Mouse (Mus musculus): ENCODE measurements around the gene Elp6. TPM values are rescaled to one million over a fixed set of nuclear protein-coding genes. Genes with fewer than 3 reads are reported as not detected.
"Not testable (repeated sequence)": the region's sequence is repeated elsewhere in the genome, so short reads cannot be mapped to it uniquely, and the experiment has no call there.

Elp6 gene
- polyA plus RNA-seq, 1 experiment from 2014 or later, result 31.5 TPM

DNA sequence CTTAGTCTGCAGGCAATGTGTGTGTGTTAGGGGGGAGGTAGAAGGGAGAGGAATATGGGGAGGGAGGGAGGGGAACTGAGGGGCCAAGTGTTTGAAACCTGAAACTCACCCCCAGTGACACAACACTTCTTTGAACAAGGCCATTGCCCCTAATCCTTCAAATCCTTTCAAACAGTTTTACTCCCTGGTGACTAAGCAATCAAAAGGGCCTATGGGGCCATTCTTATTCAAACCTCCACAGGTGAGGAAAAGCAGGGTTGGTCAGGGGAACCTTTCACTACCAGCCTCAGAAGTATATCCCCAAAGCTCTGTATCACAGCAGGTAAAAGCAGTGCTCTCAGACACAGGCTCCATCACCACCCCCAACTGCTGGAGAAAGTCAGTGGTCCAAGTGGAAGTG lies 18.0 kb downstream of the Elp6 start:
- H3K36me3 ChIP-seq, result peaks cover 41% of the 10 kb centered on the region
- H3K4me1 ChIP-seq, result no peaks in the 10 kb centered on the region
- no peak overlapping the region for H3K27ac ChIP-seq
- H3K27me3 ChIP-seq, result no peaks in the 10 kb centered on the region
- no peak overlapping the region for H3K4me2 ChIP-seq (replicated peaks)
- no peaks in the 10 kb centered on the region for H3K9me3 ChIP-seq (replicated peaks)
- H3K4me3 ChIP-seq, result no peak overlapping the region
- no peak for ATAC-seq (ENCODE audit: low FRiP score)
- H3K9ac ChIP-seq, result no peak overlapping the region

DNA sequence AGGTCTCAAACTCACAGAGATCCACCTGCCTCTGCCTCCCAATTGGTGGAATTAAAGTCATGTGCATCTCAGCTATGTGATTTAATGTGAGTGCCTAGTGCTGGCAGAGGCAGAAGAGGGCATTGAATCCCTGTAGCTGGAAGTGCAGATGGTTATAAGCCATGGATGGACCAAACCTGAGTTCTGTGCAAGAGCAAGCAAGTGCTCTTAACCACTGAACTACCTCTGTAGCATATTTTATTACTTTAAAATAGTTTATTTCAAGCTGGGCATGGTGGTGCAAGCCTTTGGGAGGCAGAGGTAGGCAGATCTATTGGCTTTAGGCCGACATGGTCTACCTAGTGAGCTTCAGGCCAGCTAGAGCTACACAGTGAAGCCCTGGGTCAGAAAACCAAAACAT lies 19.2 kb downstream of the Elp6 start:
- H3K9ac ChIP-seq, result no peak overlapping the region
- no peaks in the 10 kb centered on the region for H3K9me3 ChIP-seq (replicated peaks)
- no peak for ATAC-seq (ENCODE audit: low FRiP score)
- no peak overlapping the region for H3K4me2 ChIP-seq (replicated peaks)
- H3K36me3 ChIP-seq, result peaks cover 29% of the 10 kb centered on the region
- H3K4me1 ChIP-seq, result no peaks in the 10 kb centered on the region
- no peak overlapping the region for H3K4me3 ChIP-seq
- WGBS, result 80% methylated on average over 1 of the region's 1 CpGs
- no peaks in the 10 kb centered on the region for H3K27me3 ChIP-seq
- H3K27ac ChIP-seq, result no peak overlapping the region

DNA sequence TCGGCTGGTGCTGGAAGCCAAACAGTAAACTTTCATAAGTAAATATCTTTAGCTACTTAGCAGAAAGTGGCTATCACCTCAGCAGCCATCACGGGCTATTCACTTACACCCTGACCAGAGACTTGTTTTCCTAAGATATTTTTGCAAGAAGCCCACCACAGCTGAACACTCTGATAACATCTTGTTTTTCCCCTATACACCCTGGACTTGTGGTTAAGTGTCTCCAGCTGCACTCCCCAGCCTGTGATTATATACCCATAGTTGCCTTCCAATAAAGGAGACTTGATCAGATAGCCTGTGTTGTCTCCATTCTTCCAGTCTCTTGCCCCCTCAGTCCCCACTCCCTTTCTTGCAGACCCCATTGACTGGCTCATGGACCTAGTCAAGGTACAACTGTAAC lies 23.2 kb downstream of the Elp6 start:
- H3K36me3 ChIP-seq, result no peaks in the 10 kb centered on the region
- 90% methylated on average over 2 of the region's 2 CpGs for WGBS
- no peaks in the 10 kb centered on the region for H3K27me3 ChIP-seq
- no peak overlapping the region for H3K27ac ChIP-seq
- no peak overlapping the region for H3K4me3 ChIP-seq
- H3K9me3 ChIP-seq (replicated peaks), result no peaks in the 10 kb centered on the region
- no peak for ATAC-seq (ENCODE audit: low FRiP score)
- no peak overlapping the region for H3K9ac ChIP-seq
- no peaks in the 10 kb centered on the region for H3K4me1 ChIP-seq
- H3K4me2 ChIP-seq (replicated peaks), result no peak overlapping the region

DNA sequence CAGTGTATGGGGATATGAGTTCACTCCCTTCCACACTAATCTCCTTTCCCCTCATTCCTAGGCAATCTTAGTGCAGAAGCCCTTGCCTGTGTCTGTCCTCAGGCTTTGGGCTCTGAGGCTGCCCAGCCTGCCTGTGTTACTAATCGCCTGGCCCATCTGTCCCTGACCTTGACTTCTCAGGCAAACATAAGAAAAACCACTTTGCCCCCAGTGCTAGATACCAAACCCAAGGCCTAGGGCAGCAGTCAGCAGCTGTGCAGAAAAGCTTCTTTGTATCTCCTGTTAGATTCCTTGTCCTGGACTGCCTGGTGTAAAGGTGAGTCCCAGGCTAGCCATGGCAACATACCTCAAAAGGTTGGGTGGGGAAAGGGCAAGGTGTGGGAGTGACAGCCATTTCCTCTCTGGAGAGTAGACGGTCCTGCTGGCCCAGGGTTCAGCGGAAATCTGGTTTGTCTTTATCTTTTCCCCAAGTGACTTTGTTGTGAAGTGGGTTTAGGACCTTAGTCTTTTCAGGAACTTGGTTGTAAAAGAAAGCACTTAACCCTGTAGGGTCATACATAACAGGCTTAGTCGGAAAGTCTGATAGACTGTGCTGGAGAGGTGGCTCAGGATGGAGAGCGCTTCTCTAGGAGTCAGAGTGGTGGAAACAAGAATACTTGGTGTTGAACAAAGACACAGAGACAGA lies 24.1 kb downstream of the Elp6 start:
- WGBS, result 82% methylated on average over 5 of the region's 5 CpGs
- Histone ChIP-seq H3K27me3 (no peaks in the 10 kb centered on the region), H3K4me1 (peaks cover 5% of the 10 kb centered on the region), H3K27ac (no peak overlapping the region), H3K4me2 (replicated peaks) (no peak overlapping the region), H3K9ac (no peak overlapping the region), H3K9me3 (replicated peaks) (no peaks in the 10 kb centered on the region), H3K4me3 (no peak overlapping the region), H3K36me3 (no peaks in the 10 kb centered on the region)
- ATAC-seq (ENCODE audit: low FRiP score), result no peak

DNA sequence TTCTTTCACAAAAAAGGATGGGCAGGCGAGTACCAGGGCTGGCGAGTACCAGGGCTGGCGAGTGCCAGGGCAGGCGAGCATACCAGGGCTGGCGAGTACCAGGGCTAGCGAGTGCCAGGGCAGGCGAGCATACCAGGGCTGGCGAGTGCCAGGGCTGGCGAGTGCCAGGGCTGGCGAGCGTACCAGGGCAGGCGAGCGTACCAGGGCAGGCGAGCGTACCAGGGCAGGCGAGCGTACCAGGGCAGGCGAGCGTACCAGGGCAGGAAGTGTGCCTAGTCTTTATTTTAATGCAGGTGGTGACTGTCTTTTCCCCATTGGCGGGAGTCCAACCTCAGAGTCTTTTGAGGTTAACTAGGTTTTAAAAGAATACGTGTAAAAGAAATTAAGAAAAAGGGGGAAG lies 24.7 kb downstream of the Elp6 start:
- H3K4me3 ChIP-seq, result no peak overlapping the region
- H3K4me2 ChIP-seq (replicated peaks), result no peak overlapping the region
- H3K27me3 ChIP-seq, result no peaks in the 10 kb centered on the region
- peaks cover 10% of the 10 kb centered on the region for H3K4me1 ChIP-seq
- H3K9ac ChIP-seq, result no peak overlapping the region
- WGBS, result 86% methylated on average over 21 of the region's 21 CpGs
- no peaks in the 10 kb centered on the region for H3K36me3 ChIP-seq
- no peak for ATAC-seq (ENCODE audit: low FRiP score)
- no peaks in the 10 kb centered on the region for H3K9me3 ChIP-seq (replicated peaks)
- no peak overlapping the region for H3K27ac ChIP-seq

DNA sequence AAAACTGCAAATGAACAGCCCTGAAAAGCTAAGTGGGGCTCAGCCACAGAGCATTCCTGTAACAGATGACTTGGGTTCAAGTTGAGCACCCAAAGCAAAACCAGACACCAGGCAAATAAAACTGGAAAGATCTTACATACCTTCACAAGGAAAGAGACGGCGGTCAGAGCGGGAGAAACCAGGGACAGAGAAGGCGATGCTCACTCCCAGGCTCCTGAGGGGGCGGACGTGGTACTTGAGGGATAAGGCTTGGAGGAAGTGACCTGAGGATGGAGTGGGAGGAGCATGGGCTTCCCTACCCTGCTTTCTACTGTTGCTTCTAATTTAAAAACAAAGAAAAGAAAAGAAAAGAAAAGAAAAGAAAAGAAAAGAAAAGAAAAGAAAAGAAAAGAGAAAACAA lies 25.4 kb downstream of the Elp6 start:
- Histone ChIP-seq H3K27ac (no peak overlapping the region), H3K9ac (no peak overlapping the region), H3K9me3 (replicated peaks) (no peaks in the 10 kb centered on the region), H3K4me2 (replicated peaks) (no peak overlapping the region), H3K36me3 (no peaks in the 10 kb centered on the region), H3K4me1 (peaks cover 11% of the 10 kb centered on the region), H3K4me3 (no peak overlapping the region), H3K27me3 (no peaks in the 10 kb centered on the region)
- WGBS, result 55% methylated on average over 6 of the region's 6 CpGs
- no peak for ATAC-seq (ENCODE audit: low FRiP score)

DNA sequence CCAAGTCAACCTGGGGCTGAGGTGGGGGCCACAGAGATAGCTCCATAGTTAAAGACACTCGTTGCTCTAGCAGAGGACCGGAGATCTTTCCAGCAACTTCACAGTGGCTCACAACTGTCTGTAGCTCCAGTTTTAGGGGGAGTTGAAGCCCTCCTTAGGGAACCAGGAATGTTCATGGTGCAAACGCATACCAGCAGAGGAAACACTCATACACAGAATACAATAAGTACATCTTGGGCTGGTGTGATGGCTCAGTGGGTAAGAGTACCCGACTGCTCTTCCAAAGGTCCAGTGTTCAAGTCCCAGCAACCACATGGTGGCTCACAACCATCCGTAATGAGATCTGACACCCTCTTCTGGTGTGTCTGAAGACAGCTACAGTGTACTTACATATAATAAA lies 25.9 kb downstream of the Elp6 start:
- H3K4me1 ChIP-seq, result peaks cover 11% of the 10 kb centered on the region
- WGBS, result 87% methylated on average over 5 of the region's 5 CpGs
- not testable (repeated sequence) for H3K9ac ChIP-seq; H3K4me2 ChIP-seq (replicated peaks); ATAC-seq (ENCODE audit: low FRiP score); H3K4me3 ChIP-seq; H3K9me3 ChIP-seq (replicated peaks); H3K27me3 ChIP-seq; H3K27ac ChIP-seq; H3K36me3 ChIP-seq

DNA sequence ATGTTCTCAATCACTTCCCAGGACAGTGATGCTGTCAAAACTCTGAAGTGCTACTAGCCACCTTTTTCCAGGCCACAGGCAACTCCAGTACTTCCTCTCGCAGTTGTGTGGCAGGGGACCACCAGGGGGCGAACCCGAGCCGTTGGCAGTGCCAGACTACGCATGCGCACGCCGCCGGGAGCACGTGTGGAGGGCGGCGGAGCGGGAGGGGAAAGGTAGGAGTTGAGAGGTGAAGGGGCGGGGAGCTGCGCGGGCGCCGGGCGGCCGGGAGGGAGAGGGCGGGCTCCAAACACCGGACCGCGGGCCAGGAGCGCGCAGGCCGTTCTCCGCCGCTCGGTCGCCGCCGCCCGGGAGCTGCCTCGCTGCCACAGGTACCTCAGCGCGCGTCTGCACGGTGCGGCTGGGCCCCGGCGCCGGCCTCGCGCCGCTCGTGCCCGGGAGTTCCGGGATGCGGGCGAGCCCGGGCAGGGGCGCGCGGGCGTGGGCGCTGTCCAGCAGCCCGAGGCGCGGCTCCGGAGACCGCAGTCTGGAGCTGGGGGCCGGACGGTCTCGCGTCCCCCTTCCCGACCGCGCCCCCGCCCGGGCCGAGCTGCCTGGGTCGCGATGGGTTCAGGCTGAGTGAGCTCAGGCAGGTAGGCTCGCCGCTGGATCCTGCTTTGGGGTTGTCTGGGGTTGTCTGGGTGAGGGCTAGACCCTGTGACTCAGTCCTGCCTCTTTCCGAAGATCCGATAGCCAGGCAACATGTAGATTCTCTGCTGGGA lies 28.3 kb downstream of the Elp6 start, which contains the start of gene Scap:
TSS of gene Scap (plus strand) at position 154 of the 761 bp plus-strand sequence.
- H3K4me3 ChIP-seq, result peak within 1 kb of the TSS; percentile 93
- peak within 1 kb of the TSS; percentile 57 for H3K27ac ChIP-seq

DNA sequence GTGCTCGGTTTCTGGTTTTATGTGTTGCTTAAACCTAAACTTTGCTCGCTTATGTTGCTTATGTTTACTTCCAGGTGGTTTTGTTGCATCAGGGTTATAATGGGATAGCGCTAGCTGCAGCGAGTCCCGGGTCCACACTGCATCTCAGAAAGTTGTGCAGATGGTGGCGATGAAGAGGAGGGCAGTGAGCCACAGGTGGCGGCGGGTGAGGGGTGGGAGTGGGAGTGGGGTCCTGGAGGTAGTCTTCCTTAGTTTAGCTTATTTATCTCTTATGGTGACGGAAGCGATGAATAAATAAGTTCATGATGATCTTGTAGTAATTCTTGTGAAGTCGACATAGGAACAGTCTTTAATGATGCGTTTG lies 28.9 kb downstream of the Elp6 start:
- ATAC-seq (ENCODE audit: low FRiP score), result peak; percentile 10; the same call in 1 of the 2 replicates
- Histone ChIP-seq H3K4me3 (peak overlapping the region; percentile 93), H3K4me2 (replicated peaks) (peak overlapping the region; percentile 90), H3K27ac (no peak overlapping the region), H3K36me3 (no peaks in the 10 kb centered on the region), H3K9ac (peak overlapping the region; percentile 83), H3K9me3 (replicated peaks) (no peaks in the 10 kb centered on the region), H3K4me1 (peaks cover 11% of the 10 kb centered on the region), H3K27me3 (no peaks in the 10 kb centered on the region)
- 13% methylated on average over 12 of the region's 12 CpGs for WGBS

More for the DNA sequence above, 28.3 kb downstream of the Elp6 start, which contains the start of gene Scap:
- WGBS, result under 1% methylated on average over 49 of the region's 78 CpGs
- Histone ChIP-seq H3K9me3 (replicated peaks) (no peaks in the 10 kb centered on the region), H3K9ac (peak within 1 kb of the TSS; percentile 83), H3K4me2 (replicated peaks) (peak within 1 kb of the TSS; percentile 90), H3K36me3 (no peaks in the 10 kb centered on the region), H3K27me3 (no peaks in the 10 kb centered on the region), H3K4me1 (peaks cover 11% of the 10 kb centered on the region)
- peak; percentile 91 for ATAC-seq (ENCODE audit: low FRiP score)

DNA sequence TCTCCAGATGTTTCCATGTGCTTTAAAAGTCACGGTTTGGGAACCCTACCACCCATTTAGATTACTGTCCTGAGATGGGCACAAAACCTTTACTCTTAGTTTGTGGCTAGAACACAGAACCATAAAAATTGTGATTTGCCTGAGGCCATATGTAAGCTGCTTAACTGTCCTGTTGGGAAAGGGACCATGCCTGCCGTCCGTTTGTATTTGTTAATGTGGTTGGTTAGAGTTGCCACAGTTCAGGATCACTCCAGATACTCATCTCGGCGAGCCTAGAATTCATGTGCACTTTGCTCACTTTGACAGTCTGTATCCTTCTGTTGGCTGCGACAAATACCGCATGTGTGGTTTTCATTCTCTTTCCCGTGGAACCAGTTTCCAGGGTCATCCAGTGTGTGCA lies 29.9 kb downstream of the Elp6 start:
- Histone ChIP-seq H3K4me2 (replicated peaks) (no peak overlapping the region), H3K9me3 (replicated peaks) (no peaks in the 10 kb centered on the region), H3K9ac (no peak overlapping the region), H3K4me3 (no peak overlapping the region), H3K4me1 (peaks cover 11% of the 10 kb centered on the region), H3K27ac (no peak overlapping the region), H3K36me3 (no peaks in the 10 kb centered on the region), H3K27me3 (no peaks in the 10 kb centered on the region)
- no peak for ATAC-seq (ENCODE audit: low FRiP score)
- WGBS, result 76% methylated on average over 8 of the region's 8 CpGs

DNA sequence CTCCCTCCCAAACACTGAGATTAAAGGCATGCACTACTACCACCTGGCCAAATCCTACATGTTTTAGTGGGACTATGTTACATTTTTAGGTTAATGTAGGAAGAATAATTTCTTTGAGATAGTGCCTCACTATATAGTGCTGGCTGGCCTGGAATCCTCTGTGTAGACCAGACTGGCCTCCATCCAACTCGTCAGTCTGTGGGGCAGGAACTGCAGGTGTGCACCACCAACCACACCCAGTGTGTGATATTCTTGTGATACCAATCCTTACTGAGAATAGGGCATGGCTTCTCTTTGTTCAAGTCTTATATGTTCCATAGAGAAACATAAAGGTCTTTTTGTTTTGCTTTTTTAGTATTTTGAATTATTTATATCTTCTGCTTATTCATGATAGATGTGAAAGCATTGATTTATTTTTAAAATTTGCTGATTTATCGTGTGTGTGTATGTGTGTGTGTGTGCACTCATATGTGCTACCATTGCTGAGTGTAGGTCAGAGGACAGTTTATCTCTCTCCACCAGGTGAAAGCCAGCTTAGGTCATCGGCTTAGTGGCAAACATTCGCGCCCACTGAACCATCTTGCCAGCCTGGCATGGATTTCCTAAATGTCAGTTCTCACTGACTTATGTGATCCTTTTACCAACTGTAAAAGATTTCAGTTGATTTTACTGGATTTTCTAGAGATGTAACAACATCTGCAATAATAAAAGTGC lies 35.2 kb downstream of the Elp6 start:
- no peak overlapping the region for H3K4me2 ChIP-seq (replicated peaks)
- no peak for ATAC-seq (ENCODE audit: low FRiP score)
- no peak overlapping the region for H3K27ac ChIP-seq
- no peak overlapping the region for H3K9ac ChIP-seq
- WGBS, result 90% methylated on average over 5 of the region's 5 CpGs
- H3K4me1 ChIP-seq, result no peaks in the 10 kb centered on the region
- no peaks in the 10 kb centered on the region for H3K9me3 ChIP-seq (replicated peaks)
- H3K36me3 ChIP-seq, result no peaks in the 10 kb centered on the region
- H3K4me3 ChIP-seq, result no peak overlapping the region
- H3K27me3 ChIP-seq, result no peaks in the 10 kb centered on the region

DNA sequence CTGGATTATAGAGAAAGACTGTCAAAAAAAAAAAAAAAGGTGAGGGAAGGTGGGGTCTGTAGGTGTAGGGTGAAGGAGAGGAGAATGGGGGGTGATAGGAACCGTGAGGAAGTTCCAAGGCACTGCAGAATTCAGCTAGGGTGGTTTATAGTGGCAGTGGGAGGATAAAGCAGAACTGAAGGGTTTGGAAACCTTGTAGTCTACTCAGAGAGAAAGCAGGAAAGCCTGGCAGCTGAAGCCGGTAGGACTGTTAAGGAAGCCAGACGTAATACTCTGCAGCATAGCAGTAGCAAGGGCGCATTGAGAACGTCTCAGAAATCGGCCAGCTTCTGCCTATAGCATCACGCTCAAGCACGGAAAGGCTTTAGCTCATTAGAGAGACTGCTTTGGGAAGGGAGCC lies 37.0 kb downstream of the Elp6 start:
- Histone ChIP-seq H3K9me3 (replicated peaks) (no peaks in the 10 kb centered on the region), H3K9ac (no peak overlapping the region)
- ATAC-seq (ENCODE audit: low FRiP score), result no peak

More for the DNA sequence above, 37.0 kb downstream of the Elp6 start:
- H3K36me3 ChIP-seq, result no peaks in the 10 kb centered on the region
- no peak overlapping the region for H3K4me3 ChIP-seq
- H3K27me3 ChIP-seq, result no peaks in the 10 kb centered on the region
- WGBS, result 88% methylated on average over 8 of the region's 8 CpGs
- no peak overlapping the region for H3K27ac ChIP-seq
- no peak overlapping the region for H3K4me2 ChIP-seq (replicated peaks)
- H3K4me1 ChIP-seq, result no peaks in the 10 kb centered on the region
